15 mouse cellular contexts compared by ENCODE assay signal in the genomic region with DNA sequence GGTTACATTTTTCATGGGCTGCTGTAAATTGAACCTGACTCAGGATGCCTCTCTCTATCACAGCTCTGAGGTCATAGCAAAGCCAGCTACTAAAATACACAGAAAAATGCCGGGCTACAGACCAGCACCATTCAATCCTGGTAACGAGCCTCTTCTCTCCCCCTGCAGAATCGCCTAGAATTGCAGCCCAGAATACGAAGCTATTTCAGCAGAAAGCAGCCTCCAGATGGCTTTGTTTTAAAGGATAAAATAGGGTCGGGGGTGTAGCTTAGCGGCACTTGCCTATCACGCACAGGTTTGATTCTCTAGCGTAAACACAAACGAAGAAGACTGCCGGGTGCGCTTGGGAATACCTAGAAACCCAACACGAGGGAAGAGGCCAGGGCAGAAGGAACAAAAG. TPM values are rescaled to one million over a fixed set of nuclear protein-coding genes. Genes with fewer than 3 reads are reported as not detected.
A peak's percentile ranks its signal among the peaks of the same experiment; 100 is the strongest.
DNase-seq lines count a peak whose midpoint lies in the region; ATAC-seq and TF ChIP-seq lines count a peak whose summit lies in the region.
"Had no signal": no experiment of that assay in that cellular context is flagged by ENCODE, and none has a peak within 500 bp of the region (broad histone marks: within the 10 kb centered on the region; RNA-seq: fewer than 3 reads in every experiment).

No protein-coding gene starts in this region.

- no peak overlapping the region for H3K9ac ChIP-seq in forebrain, embryonic 11.5 days (ENCODE audit: low read length)
- H3K9ac ChIP-seq in kidney, postnatal 0 days (ENCODE audit: low read depth, low read length): no peak overlapping the region
- H3K9ac ChIP-seq: limb, embryonic 15.5 days had no signal

- no peak overlapping the region for H3K4me3 ChIP-seq in forebrain, embryonic 10.5 days
- no peak overlapping the region for H3K4me3 ChIP-seq in forebrain, embryonic 11.5 days (ENCODE audit: low read depth, low read length)
- H3K4me3 ChIP-seq in kidney, postnatal 0 days (replicated peaks; ENCODE audit: low read depth, low read length): no peak overlapping the region
- no peak overlapping the region for H3K4me3 ChIP-seq in kidney, adult 2 months (ENCODE audit: insufficient read depth, low read depth, low read length)
- no peak overlapping the region for H3K4me3 ChIP-seq in small intestine, adult 2 months (ENCODE audit: low read depth, low read length)
- H3K4me3 ChIP-seq: limb, embryonic 15.5 days had no signal

- peaks cover 8% of the 10 kb centered on the region; the same call in 1 of the 2 replicates for H3K36me3 ChIP-seq in forebrain, embryonic 10.5 days (replicated peaks)
- H3K36me3 ChIP-seq in forebrain, embryonic 11.5 days (ENCODE audit: control insufficient read depth, insufficient read depth, low read length): no peaks in the 10 kb centered on the region
- H3K36me3 ChIP-seq in kidney, postnatal 0 days (ENCODE audit: insufficient read depth, low read length): no peaks in the 10 kb centered on the region
- H3K36me3 ChIP-seq in kidney, adult 2 months (ENCODE audit: control insufficient read depth, insufficient read depth, low read length): no peaks in the 10 kb centered on the region
- no peaks in the 10 kb centered on the region for H3K36me3 ChIP-seq in small intestine, adult 2 months (ENCODE audit: control insufficient read depth, insufficient read depth, low read length)
- H3K36me3 ChIP-seq: limb, embryonic 15.5 days had no signal

- no peak overlapping the region for H3K4me2 ChIP-seq in forebrain, embryonic 11.5 days (ENCODE audit: low read depth, low read length, severe bottlenecking)
- no peak overlapping the region for H3K4me2 ChIP-seq in kidney, postnatal 0 days (ENCODE audit: low read length)
- H3K4me2 ChIP-seq: limb, embryonic 15.5 days had no signal

- peaks cover 7% of the 10 kb centered on the region for H3K27me3 ChIP-seq in forebrain, embryonic 10.5 days (ENCODE audit: poor library complexity, severe bottlenecking)
- H3K27me3 ChIP-seq in forebrain, embryonic 11.5 days (ENCODE audit: control insufficient read depth, insufficient read depth, low read length): no peaks in the 10 kb centered on the region
- no peaks in the 10 kb centered on the region for H3K27me3 ChIP-seq in kidney, postnatal 0 days (ENCODE audit: insufficient read depth, low read length)
- no peaks in the 10 kb centered on the region for H3K27me3 ChIP-seq in kidney, adult 2 months (replicated peaks; ENCODE audit: control insufficient read depth, insufficient read depth, low read length)
- H3K27me3 ChIP-seq in small intestine, adult 2 months (ENCODE audit: control insufficient read depth, insufficient read depth, low read length): no peaks in the 10 kb centered on the region
- H3K27me3 ChIP-seq: limb, embryonic 15.5 days had no signal

- no peak for DNase-seq in forebrain, embryonic 10.5 days (ENCODE audit: extremely low spot score, low spot score)
- DNase-seq in forebrain, embryonic 11.5 days (ENCODE audit: low spot score): no peak
- peak; percentile 37 for DNase-seq in kidney, postnatal 0 days (ENCODE audit: low spot score)
- no peak for DNase-seq in kidney, adult 2 months
- peak; percentile 23 for DNase-seq in thymus, postnatal 4 days
- no peak for DNase-seq in thymus, postnatal 25 days
- DNase-seq in heart, adult 8-10 months (ENCODE audit: low spot score): no peak
- DNase-seq: adrenal gland, postnatal 10 days; lung, adult 18-20 months; right cerebral cortex, postnatal 14 days had no signal

- peak overlapping the region; percentile 67 for H3K27ac ChIP-seq in forebrain, embryonic 10.5 days
- no peak overlapping the region for H3K27ac ChIP-seq in forebrain, embryonic 11.5 days (ENCODE audit: low read depth, low read length)
- H3K27ac ChIP-seq in kidney, postnatal 0 days: no peak overlapping the region
- H3K27ac ChIP-seq in kidney, adult 2 months (ENCODE audit: insufficient read depth, low read depth, low read length): no peak overlapping the region
- peak overlapping the region; percentile 59 for H3K27ac ChIP-seq in small intestine, adult 2 months (ENCODE audit: insufficient read depth, low read depth, low read length)
- H3K27ac ChIP-seq: limb, embryonic 15.5 days had no signal

- H3K9me3 ChIP-seq in forebrain, embryonic 10.5 days: no peaks in the 10 kb centered on the region
- H3K9me3 ChIP-seq in forebrain, embryonic 11.5 days (ENCODE audit: control insufficient read depth, low read length): no peaks in the 10 kb centered on the region
- H3K9me3 ChIP-seq in kidney, postnatal 0 days (replicated peaks; ENCODE audit: low read length): no peaks in the 10 kb centered on the region
- H3K9me3 ChIP-seq: limb, embryonic 15.5 days had no signal

- 67% methylated on average over 12 of the region's 12 CpGs for WGBS in forebrain, embryonic 10.5 days
- WGBS in forebrain, embryonic 11.5 days: 58% methylated on average over 12 of the region's 12 CpGs
- 42% methylated on average over 12 of the region's 12 CpGs for WGBS in kidney, postnatal 0 days
- 71% methylated on average over 12 of the region's 12 CpGs for WGBS in kidney, adult 2 months
- WGBS in small intestine, adult 2 months: 81% methylated on average over 12 of the region's 12 CpGs

- peaks cover 92% of the 10 kb centered on the region for H3K4me1 ChIP-seq in forebrain, embryonic 10.5 days
- H3K4me1 ChIP-seq in forebrain, embryonic 11.5 days (replicated peaks; ENCODE audit: control insufficient read depth, insufficient read depth, low read length): peaks cover 32% of the 10 kb centered on the region
- peaks cover 23% of the 10 kb centered on the region for H3K4me1 ChIP-seq in kidney, postnatal 0 days (replicated peaks; ENCODE audit: insufficient read depth, low read length)
- H3K4me1 ChIP-seq in kidney, adult 2 months (ENCODE audit: control insufficient read depth, insufficient read depth, low read length): 0 out of 2 replicates have a peak, but pooled peaks cover 7% of the 10 kb centered on the region
- H3K4me1 ChIP-seq in small intestine, adult 2 months (ENCODE audit: control insufficient read depth, insufficient read depth, insufficient read length, low read length): peaks cover 61% of the 10 kb centered on the region

- no peak for ATAC-seq in forebrain, embryonic 11.5 days (replicated peaks; ENCODE audit: low FRiP score)
- no peak for ATAC-seq in kidney, postnatal 0 days (replicated peaks; ENCODE audit: low FRiP score, low read depth)
- ATAC-seq: inflammation-experienced regulatory T-cells, adult 6 months had no signal

- no peak for TF ChIP-seq POLR2A in kidney, adult 2 months (IDR thresholded peaks at IDR 0.05; ENCODE audit: low read depth, low read length)
- TF ChIP-seq POLR2A in small intestine, adult 2 months (IDR thresholded peaks at IDR 0.05; ENCODE audit: low read depth, low read length): no peak

- TF ChIP-seq CTCF in kidney, postnatal 0 days (IDR thresholded peaks at IDR 0.05; ENCODE audit: low read depth): no peak
- no peak for TF ChIP-seq CTCF in kidney, adult 2 months (conservative IDR thresholded peaks at IDR 0.05; ENCODE audit: insufficient read depth, insufficient read length, low read depth, low read length)
- TF ChIP-seq CTCF in small intestine, adult 2 months (IDR thresholded peaks at IDR 0.05; ENCODE audit: extremely low read depth, insufficient read length, insufficient replicate concordance, low read depth, low read length): no peak

RNA-seq across cellular contexts. Expression of a gene that starts 4.3 kb away (rescaled TPM):
- 16.5 and 18.5 TPM in 2 replicates for polyA plus RNA-seq in forebrain, embryonic 10.5 days (2016; fragmentation: Nextera tagmentation; extraction: Ambion mirVana)
- 19.6 and 21.5 TPM in 2 replicates for polyA plus RNA-seq in forebrain, embryonic 11.5 days (2014; fragmentation: Nextera tagmentation; extraction: Ambion mirVana)
- 16.1 and 17.8 TPM in 2 replicates for polyA plus RNA-seq in kidney, postnatal 0 days (2015; fragmentation: Nextera tagmentation; extraction: Ambion mirVana)
- polyA plus RNA-seq in kidney, adult 2 months (2012; rRNA removed): 27.6 and 29.0 TPM in 2 replicates
- 104 and 324 TPM in 2 replicates for polyA plus RNA-seq in small intestine, adult 2 months (2012; rRNA removed)
- total RNA-seq in heart, adult 8-10 months (2022): 1 to 10 TPM; 6.9 to 8.0 (median 7.6) TPM

RNA-seq across cellular contexts. Expression of a gene that starts 43.0 kb away (rescaled TPM):
- 33.8 and 36.5 TPM in 2 replicates for polyA plus RNA-seq in forebrain, embryonic 10.5 days (2016; fragmentation: Nextera tagmentation; extraction: Ambion mirVana)
- polyA plus RNA-seq in forebrain, embryonic 11.5 days (2014; fragmentation: Nextera tagmentation; extraction: Ambion mirVana): 31.9 and 34.4 TPM in 2 replicates
- 13.8 and 20.7 TPM in 2 replicates for polyA plus RNA-seq in kidney, postnatal 0 days (2015; fragmentation: Nextera tagmentation; extraction: Ambion mirVana)
- 0.49 and 0.74 TPM in 2 replicates for polyA plus RNA-seq in kidney, adult 2 months (2012; rRNA removed)
- 0.30 and 0.74 TPM in 2 replicates for polyA plus RNA-seq in small intestine, adult 2 months (2012; rRNA removed)
- 1 to 10 TPM; 5.9 to 7.3 (median 6.6) TPM for total RNA-seq in heart, adult 8-10 months (2022)

RNA-seq across cellular contexts. Expression of a gene that starts 43.1 kb away (rescaled TPM):
- polyA plus RNA-seq in forebrain, embryonic 10.5 days (2016; fragmentation: Nextera tagmentation; extraction: Ambion mirVana): 12.0 and 14.2 TPM in 2 replicates
- polyA plus RNA-seq in forebrain, embryonic 11.5 days (2014; fragmentation: Nextera tagmentation; extraction: Ambion mirVana): 12.7 and 14.0 TPM in 2 replicates
- polyA plus RNA-seq in kidney, postnatal 0 days (2015; fragmentation: Nextera tagmentation; extraction: Ambion mirVana): 15.0 and 15.2 TPM in 2 replicates
- 2.2 and 2.9 TPM in 2 replicates for polyA plus RNA-seq in kidney, adult 2 months (2012; rRNA removed)
- polyA plus RNA-seq in small intestine, adult 2 months (2012; rRNA removed): 1.7 and 2.4 TPM in 2 replicates
- total RNA-seq in heart, adult 8-10 months (2022): 1 to 10 TPM; 3.5 to 4.7 (median 4.4) TPM

RNA-seq across cellular contexts. Expression of a gene that starts 57.1 kb away (rescaled TPM):
- polyA plus RNA-seq in forebrain, embryonic 10.5 days (2016; fragmentation: Nextera tagmentation; extraction: Ambion mirVana): not detected in 2 replicates
- polyA plus RNA-seq in forebrain, embryonic 11.5 days (2014; fragmentation: Nextera tagmentation; extraction: Ambion mirVana): not detected in 2 replicates
- 0.57 TPM in 1 of 2 replicates, not detected in the other for polyA plus RNA-seq in kidney, postnatal 0 days (2015; fragmentation: Nextera tagmentation; extraction: Ambion mirVana)
- not detected in 2 replicates for polyA plus RNA-seq in kidney, adult 2 months (2012; rRNA removed)
- not detected in 2 replicates for polyA plus RNA-seq in small intestine, adult 2 months (2012; rRNA removed)
- not detected for total RNA-seq in heart, adult 8-10 months (2022)
- total RNA-seq: adrenal gland, postnatal 10 days had no signal
- polyA plus RNA-seq: gonadal fat pad, adult 2 months; heart, embryonic 14.5 days; inflammation-experienced regulatory T-cells, adult 6 months; limb, embryonic 15.5 days had no signal

RNA-seq across cellular contexts. Expression of a gene that starts 57.1 kb away (rescaled TPM):
- polyA plus RNA-seq in forebrain, embryonic 10.5 days (2016; fragmentation: Nextera tagmentation; extraction: Ambion mirVana): 47.9 and 52.4 TPM in 2 replicates
- polyA plus RNA-seq in forebrain, embryonic 11.5 days (2014; fragmentation: Nextera tagmentation; extraction: Ambion mirVana): 45.9 and 46.0 TPM in 2 replicates
- polyA plus RNA-seq in kidney, postnatal 0 days (2015; fragmentation: Nextera tagmentation; extraction: Ambion mirVana): 22.2 and 23.1 TPM in 2 replicates
- 9.3 and 10.4 TPM in 2 replicates for polyA plus RNA-seq in kidney, adult 2 months (2012; rRNA removed)
- polyA plus RNA-seq in small intestine, adult 2 months (2012; rRNA removed): 3.4 and 11.2 TPM in 2 replicates
- total RNA-seq in heart, adult 8-10 months (2022): 10 to 100 TPM in 3 of 4 experiments, 1 to 10 TPM in 1; 9.4 to 14.2 (median 10.9) TPM

Comparison
In these comparisons a context has a peak if more than half of its experiments do, and no peak if none do; other contexts are left out.
1. DNase-seq: peak in kidney, postnatal 0 days (single experiment) and thymus, postnatal 4 days (single experiment); none in forebrain, embryonic 10.5 days (single experiment), forebrain, embryonic 11.5 days (single experiment), kidney, adult 2 months (single experiment), thymus, postnatal 25 days (single experiment) and heart, adult 8-10 months (single experiment).
2. H3K27ac ChIP-seq: peak in forebrain, embryonic 10.5 days (single experiment) and small intestine, adult 2 months (single experiment); none in forebrain, embryonic 11.5 days (single experiment), kidney, postnatal 0 days (single experiment) and kidney, adult 2 months (single experiment).